Mouse (Mus musculus) splenic B cell, adult 2 months (primary cell): ENCODE measurements around the gene Pea15a.

ENCODE experiments used
- DNase-seq: peaks from one replicate; pipeline ENCODE4 v3.0.0-alpha.2; 2011; ENCODE audit warnings: low read depth, low spot score
- H3K27me3 ChIP-seq: 2 replicates; pipeline ENCODE4 v1.6.1; 2012; ENCODE audit warnings: mild to moderate bottlenecking, low read length, moderate library complexity, mixed read lengths; ENCODE audit not compliant: control insufficient read depth, poor library complexity, insufficient read depth, severe bottlenecking
- H3K36me3 ChIP-seq: 2 replicates; pipeline ENCODE4 v1.6.1; 2012; ENCODE audit warnings: mild to moderate bottlenecking, low read length, moderate library complexity, mixed read lengths; ENCODE audit not compliant: control insufficient read depth, poor library complexity, insufficient read depth, severe bottlenecking

Pea15a gene

DNA sequence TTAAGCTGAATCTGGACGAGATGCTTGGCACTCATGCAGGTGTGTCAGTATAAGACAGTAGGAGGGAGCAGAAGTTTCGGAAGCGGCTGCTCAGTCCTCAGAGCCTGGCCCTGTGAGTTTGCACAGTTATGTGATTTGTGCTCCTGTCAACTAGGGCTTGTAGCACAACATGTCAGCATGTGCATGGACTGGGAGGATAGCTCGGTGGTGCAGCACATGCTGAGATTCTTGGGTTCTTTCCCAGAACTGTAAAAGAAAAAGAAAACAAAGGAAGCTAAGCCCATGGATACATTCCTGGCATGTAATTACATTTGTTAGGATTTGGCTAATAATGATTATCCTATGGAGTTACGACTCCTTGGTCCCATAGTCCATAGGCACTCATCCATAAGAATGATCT is 33.4 kb downstream of the Pea15a start:
- Histone ChIP-seq H3K27me3 (no peaks in the 10 kb centered on the region), H3K36me3 (peaks cover 13% of the 10 kb centered on the region)

DNA sequence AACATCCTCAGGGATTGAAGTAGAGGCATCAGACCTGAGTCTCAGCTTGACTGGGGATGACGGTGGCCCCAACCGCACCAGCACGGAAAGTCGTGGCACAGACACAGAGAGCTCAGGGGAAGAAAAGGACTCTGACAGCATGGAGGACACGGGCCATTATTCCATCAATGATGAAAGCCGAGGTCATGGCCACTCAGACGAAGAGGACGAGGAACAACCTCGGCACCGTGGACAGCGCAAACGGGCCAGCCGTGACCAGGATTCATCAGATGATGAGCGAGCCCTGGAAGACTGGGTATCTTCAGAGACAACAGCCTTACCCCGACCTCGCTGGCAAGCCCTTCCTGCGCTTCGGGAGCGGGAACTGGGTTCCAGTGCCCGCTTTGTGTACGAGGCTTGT is 34.2 kb downstream of the Pea15a start:
- DNase-seq: no peak
- Histone ChIP-seq H3K36me3 (peaks cover 10% of the 10 kb centered on the region), H3K27me3 (no peaks in the 10 kb centered on the region)

More for the DNA sequence above, 33.4 kb downstream of the Pea15a start:
- DNase-seq: no peak

GRCm38 (mm10) chr1:172169809-172170208 is 36.8 kb downstream of the Pea15a start:
- DNase-seq: no peak
- no peaks in the 10 kb centered on the region for H3K27me3 ChIP-seq
- peaks cover 18% of the 10 kb centered on the region for H3K36me3 ChIP-seq

DNA sequence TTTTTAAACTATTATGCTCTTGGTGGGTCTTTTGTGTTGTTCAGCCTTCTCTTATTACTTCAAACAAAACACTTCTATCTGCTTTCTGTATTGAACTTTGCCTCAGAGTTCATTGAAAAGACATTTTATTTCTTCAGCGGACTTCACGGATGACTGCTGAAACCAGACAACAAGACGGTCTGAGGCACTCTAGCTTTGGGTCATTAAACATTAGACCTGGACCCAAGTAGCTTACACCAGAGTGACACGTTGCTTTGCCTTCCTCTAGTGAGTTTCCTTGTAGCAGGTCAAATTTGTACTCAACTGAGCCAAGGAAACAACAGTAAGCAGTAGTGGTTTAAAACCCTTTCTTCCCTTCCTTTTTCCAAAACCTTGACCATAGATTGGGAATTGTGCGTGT is 38.7 kb downstream of the Pea15a start:
- DNase-seq: no peak
- Histone ChIP-seq H3K27me3 (no peaks in the 10 kb centered on the region), H3K36me3 (peaks cover 14% of the 10 kb centered on the region)

- no peaks in the 10 kb centered on the region for H3K27me3 ChIP-seq
- DNase-seq: no peak
- peaks cover 10% of the 10 kb centered on the region; the same call in 1 of the 2 replicates for H3K36me3 ChIP-seq
Observed at GRCm38 (mm10) chr1:172162959-172163358, 43.6 kb downstream of the Pea15a start.

GRCm38 (mm10) chr1:172162009-172162408 is 44.6 kb downstream of the Pea15a start:
- Histone ChIP-seq H3K36me3 (peaks cover 10% of the 10 kb centered on the region; the same call in 1 of the 2 replicates), H3K27me3 (no peaks in the 10 kb centered on the region)
- DNase-seq: peak; percentile 67

DNA sequence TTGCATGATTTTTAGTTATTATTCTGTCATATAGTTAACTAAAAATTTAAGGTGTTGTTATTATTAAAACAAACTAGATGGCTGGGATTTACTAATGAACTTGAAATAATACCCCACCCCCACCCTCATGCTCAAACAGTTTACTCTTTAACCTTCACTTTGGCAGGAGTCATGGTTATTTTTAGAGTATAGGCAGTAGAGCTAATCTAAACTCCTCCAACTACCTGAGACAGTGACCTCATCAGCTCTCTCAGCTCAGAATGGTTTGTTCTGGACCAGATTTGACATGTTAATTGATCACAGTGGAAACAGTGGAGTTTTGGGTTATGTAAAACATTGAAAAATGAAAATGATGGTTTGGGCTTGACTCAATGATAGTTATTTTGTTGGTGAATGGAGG is 46.1 kb downstream of the Pea15a start:
- no peaks in the 10 kb centered on the region for H3K27me3 ChIP-seq
- H3K36me3 ChIP-seq: peaks cover 1% of the 10 kb centered on the region; the same call in 1 of the 2 replicates
- DNase-seq: no peak

GRCm38 (mm10) chr1:172159970-172160369 is 46.6 kb downstream of the Pea15a start:
- H3K36me3 ChIP-seq: peaks cover 1% of the 10 kb centered on the region; the same call in 1 of the 2 replicates
- DNase-seq: no peak
- H3K27me3 ChIP-seq: no peaks in the 10 kb centered on the region

GRCm38 (mm10) chr1:172155518-172155917 is 51.1 kb downstream of the Pea15a start:
- Histone ChIP-seq H3K27me3 (no peaks in the 10 kb centered on the region), H3K36me3 (peaks cover 9% of the 10 kb centered on the region; the same call in 1 of the 2 replicates)
- no peak for DNase-seq

DNA sequence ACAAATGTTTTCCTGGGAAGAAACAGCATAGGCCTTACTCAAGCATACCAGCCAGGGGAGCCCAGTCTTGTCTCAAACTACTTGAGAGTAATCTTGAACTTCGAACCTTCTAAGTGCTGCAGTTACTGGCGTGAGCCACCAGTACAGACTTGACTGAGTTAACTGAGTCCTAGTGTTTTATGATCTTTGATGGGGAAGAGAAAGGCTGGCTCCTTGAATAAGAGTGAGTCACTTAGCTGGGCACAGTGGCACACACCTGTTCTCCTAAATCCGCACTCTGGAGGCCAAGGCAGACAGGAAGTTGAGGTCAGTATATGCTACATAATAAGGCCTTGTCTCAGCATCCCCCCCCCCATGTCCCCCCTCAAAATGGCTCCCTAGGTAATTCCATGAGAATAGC is 52.1 kb downstream of the Pea15a start:
- DNase-seq: no peak
- Histone ChIP-seq H3K36me3 (peaks cover 9% of the 10 kb centered on the region; the same call in 1 of the 2 replicates), H3K27me3 (no peaks in the 10 kb centered on the region)

- DNase-seq: peak; percentile 16
- Histone ChIP-seq H3K27me3 (no peaks in the 10 kb centered on the region), H3K36me3 (peaks cover 8% of the 10 kb centered on the region; the same call in 1 of the 2 replicates)
Observed at GRCm38 (mm10) chr1:172148955-172149815, 57.4 kb downstream of the Pea15a start.

DNA sequence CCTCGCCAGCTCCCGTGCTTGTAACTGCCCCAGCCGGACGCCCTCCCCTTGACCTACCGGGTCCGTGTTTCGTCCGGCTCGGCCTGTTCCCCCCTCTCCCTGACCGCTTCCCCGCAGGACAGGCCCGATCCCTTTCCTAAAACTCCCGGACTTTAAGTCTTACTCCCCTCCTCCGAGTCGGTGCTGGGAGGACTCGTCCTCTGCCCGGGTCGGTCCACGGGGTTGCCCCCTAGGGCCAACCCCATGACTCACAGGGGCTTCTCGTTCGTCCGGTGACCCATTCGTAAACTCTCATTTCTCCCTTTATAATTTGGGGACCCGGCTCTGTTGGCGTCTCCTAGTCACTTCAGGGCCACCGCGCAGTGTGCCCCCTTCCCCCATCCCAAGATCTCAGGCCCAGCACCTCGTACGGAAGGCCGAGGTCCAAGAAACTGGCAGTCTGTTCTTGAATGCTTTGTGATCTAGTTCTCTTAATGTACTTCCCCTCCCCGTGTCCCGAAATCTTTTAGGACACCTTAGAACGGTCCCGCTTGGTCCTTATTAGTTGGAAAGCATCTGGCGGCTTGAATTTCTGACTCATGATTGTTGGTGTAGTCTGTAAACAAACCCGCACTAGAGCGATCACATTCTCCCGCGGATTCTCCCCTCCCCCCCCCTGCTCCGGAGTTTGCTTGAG is 58.2 kb downstream of the Pea15a start:
- peak; percentile 48 for DNase-seq
- no peaks in the 10 kb centered on the region for H3K27me3 ChIP-seq

DNA sequence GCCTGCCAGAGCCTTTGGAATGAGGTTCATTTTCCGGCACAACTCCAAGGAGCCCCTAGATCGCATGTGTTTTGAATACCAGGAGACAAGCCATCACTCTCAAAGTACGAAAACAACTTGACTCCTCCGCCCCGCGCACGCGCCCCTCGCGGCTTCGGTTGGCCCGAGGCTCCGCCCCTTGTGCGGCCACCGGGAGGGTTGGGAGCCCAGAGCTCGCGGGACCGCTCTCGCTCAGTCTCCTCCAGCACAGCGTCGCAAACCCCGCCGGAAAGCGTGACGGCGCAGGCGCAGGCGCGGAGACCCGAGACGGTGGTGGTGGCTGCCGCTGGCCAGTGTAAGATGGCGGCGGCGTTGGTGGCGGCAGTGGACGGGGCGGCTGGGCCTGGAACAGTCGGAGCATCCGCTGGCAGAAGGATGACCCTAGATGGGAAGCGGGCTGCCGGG is 58.7 kb downstream of the Pea15a start, which contains the start of gene Dcaf8:
TSS of gene Dcaf8 (plus strand) at position 250 of the 444 bp plus-strand sequence.
- no peaks in the 10 kb centered on the region for H3K27me3 ChIP-seq
- DNase-seq: peak; percentile 98
- H3K36me3 ChIP-seq: peaks cover 3% of the 10 kb centered on the region; the same call in 1 of the 2 replicates

More for the DNA sequence above, 58.2 kb downstream of the Pea15a start:
- peaks cover 8% of the 10 kb centered on the region; the same call in 1 of the 2 replicates for H3K36me3 ChIP-seq
